Mouse (Mus musculus) adrenal gland, postnatal 25 days (tissue): Measurements from ENCODE around the gene Ccdc80. TPM values are rescaled to one million over a fixed set of nuclear protein-coding genes. Genes with fewer than 3 reads are reported as not detected.

Experiments
- DNase-seq: peaks from one replicate; pipeline ENCODE4 v3.0.0; 2021; ENCODE audit warnings: mixed read lengths
- total RNA-seq: library from RNA; stranded (reverse); gene quantifications from 2 replicates; pipeline ENCODE4 v1.2.3, GENCODE M21; 2021

Ccdc80 gene
- total RNA-seq, 1 experiment from 2014 or later = 19.0 TPM

GRCm38 (mm10) chr16:45117200-45117599 is 24.0 kb downstream of the Ccdc80 start:
- no peak for DNase-seq

- no peak for DNase-seq
Measured at GRCm38 (mm10) chr16:45118760-45119159, 25.6 kb downstream of the Ccdc80 start.

- peak; percentile 77 for DNase-seq
Measured at GRCm38 (mm10) chr16:45120844-45121425, 27.7 kb downstream of the Ccdc80 start.

- DNase-seq = no peak
Measured at GRCm38 (mm10) chr16:45122571-45122970, 29.4 kb downstream of the Ccdc80 start.

- no peak for DNase-seq
Measured at GRCm38 (mm10) chr16:45124230-45125203, 31.3 kb downstream of the Ccdc80 start.

GRCm38 (mm10) chr16:45127936-45128710 is 34.9 kb downstream of the Ccdc80 start:
- DNase-seq = no peak

- no peak for DNase-seq
Measured at GRCm38 (mm10) chr16:45141711-45142110, 48.5 kb downstream of the Ccdc80 start.

GRCm38 (mm10) chr16:45142565-45142964 is 49.4 kb downstream of the Ccdc80 start:
- no peak for DNase-seq

GRCm38 (mm10) chr16:45145119-45145518 is 51.9 kb downstream of the Ccdc80 start:
- DNase-seq = no peak

- no peak for DNase-seq
Measured at GRCm38 (mm10) chr16:45148488-45149082, 55.4 kb downstream of the Ccdc80 start.

- DNase-seq = no peak
Measured at GRCm38 (mm10) chr16:45154741-45155250, 61.6 kb downstream of the Ccdc80 start.

- peak; percentile 69 for DNase-seq
Measured at GRCm38 (mm10) chr16:45158136-45158521, 64.9 kb downstream of the Ccdc80 start.

- DNase-seq = peak; percentile 95
Measured at GRCm38 (mm10) chr16:45158522-45159388, 65.6 kb downstream of the Ccdc80 start, which contains the start of the genes Slc35a5 and Atg3. TSS of gene Slc35a5 (minus strand) at chr16:45158706. TSS of gene Atg3 (plus strand) at chr16:45158785.

GRCm38 (mm10) chr16:45159389-45159716 is 66.2 kb downstream of the Ccdc80 start:
- no peak for DNase-seq

Other genes starting within 250 kb of the Ccdc80 start
- gene Cd200r2, start 226.3 kb upstream of the Ccdc80 start, total RNA-seq = not detected in 2 replicates
- not detected in 2 replicates for gene Cd200r3, start 149.7 kb upstream of the Ccdc80 start, total RNA-seq
- 24.7 and 48.4 TPM in 2 replicates for gene Slc35a5, start 65.3 kb downstream of the Ccdc80 start, total RNA-seq
- gene Atg3, start 65.4 kb downstream of the Ccdc80 start, total RNA-seq = 63.6 and 64.4 TPM in 2 replicates
- 0.33 TPM in 1 of 2 replicates, not detected in the other for gene Btla, start 130.9 kb downstream of the Ccdc80 start, total RNA-seq